Mouse (Mus musculus): ENCODE results near the gene Pacs2.

DNA sequence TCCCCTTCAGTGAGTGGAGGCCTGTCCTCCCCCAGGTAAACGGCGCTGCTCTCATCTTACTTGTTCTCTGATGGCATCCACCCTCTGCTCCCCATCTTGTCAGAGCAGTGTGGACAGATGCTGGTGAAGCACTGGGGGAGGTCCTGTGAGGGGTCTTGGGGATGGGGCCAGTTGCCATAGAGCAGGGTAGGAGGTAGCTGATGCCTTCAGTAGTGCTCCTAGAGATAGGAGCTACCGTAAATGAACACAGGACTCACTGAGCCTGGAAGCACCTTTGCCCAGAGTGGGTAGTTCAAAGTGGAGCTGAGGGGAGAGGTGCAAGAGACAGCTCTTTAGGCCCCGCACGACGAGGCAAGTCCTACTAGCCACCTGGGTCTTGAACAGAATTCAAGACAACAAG, 55.1 kb downstream of the Pacs2 start:
- no peak for TF ChIP-seq POLR2A (IDR thresholded peaks at IDR 0.05; ENCODE audit: insufficient read length, low read depth)
- TF ChIP-seq REST (IDR thresholded peaks at IDR 0.05; ENCODE audit: insufficient read depth, insufficient read length) = no peak
- TF ChIP-seq E2F4 (IDR thresholded peaks at IDR 0.05; ENCODE audit: insufficient read depth) = no peak
- no peak for TF ChIP-seq MAX (IDR thresholded peaks at IDR 0.05; ENCODE audit: low read depth)
- TF ChIP-seq MYOG (IDR thresholded peaks at IDR 0.05; ENCODE audit: control insufficient read depth in 1 of 3, insufficient read depth in 1 of 3, insufficient read length in 2 of 3, low read depth in 2 of 3) = no peak
- no peak for TF ChIP-seq SRF (IDR thresholded peaks at IDR 0.05; ENCODE audit: control insufficient read depth, insufficient read length, low read depth)
- TF ChIP-seq TCF12 (IDR thresholded peaks at IDR 0.05; ENCODE audit: insufficient read depth, poor library complexity, severe bottlenecking) = no peak
- no peak for TF ChIP-seq POLR2AphosphoS2 (IDR thresholded peaks at IDR 0.05; ENCODE audit: insufficient read length, low read depth)
- no peak for TF ChIP-seq MYOD1 (IDR thresholded peaks at IDR 0.05; ENCODE audit: control insufficient read depth in 1 of 3, insufficient read length in 2 of 3, low read depth in 2 of 3)
- no peak for TF ChIP-seq CEBPB (IDR thresholded peaks at IDR 0.05; ENCODE audit: insufficient read depth, poor library complexity, severe bottlenecking)
- no peak for TF ChIP-seq USF1 (IDR thresholded peaks at IDR 0.05; ENCODE audit: low read depth)
